Mouse (Mus musculus): Measurements from ENCODE around the gene Sgcb. TPM values are rescaled to one million over a fixed set of nuclear protein-coding genes. Genes with fewer than 3 reads are reported as not detected.
"Not testable (repeated sequence)": the region's sequence is repeated elsewhere in the genome, so short reads cannot be mapped to it uniquely, and the experiment has no call there.

Sgcb gene
- total RNA-seq, 1 experiment from 2014 or later = 5.0 TPM

DNA sequence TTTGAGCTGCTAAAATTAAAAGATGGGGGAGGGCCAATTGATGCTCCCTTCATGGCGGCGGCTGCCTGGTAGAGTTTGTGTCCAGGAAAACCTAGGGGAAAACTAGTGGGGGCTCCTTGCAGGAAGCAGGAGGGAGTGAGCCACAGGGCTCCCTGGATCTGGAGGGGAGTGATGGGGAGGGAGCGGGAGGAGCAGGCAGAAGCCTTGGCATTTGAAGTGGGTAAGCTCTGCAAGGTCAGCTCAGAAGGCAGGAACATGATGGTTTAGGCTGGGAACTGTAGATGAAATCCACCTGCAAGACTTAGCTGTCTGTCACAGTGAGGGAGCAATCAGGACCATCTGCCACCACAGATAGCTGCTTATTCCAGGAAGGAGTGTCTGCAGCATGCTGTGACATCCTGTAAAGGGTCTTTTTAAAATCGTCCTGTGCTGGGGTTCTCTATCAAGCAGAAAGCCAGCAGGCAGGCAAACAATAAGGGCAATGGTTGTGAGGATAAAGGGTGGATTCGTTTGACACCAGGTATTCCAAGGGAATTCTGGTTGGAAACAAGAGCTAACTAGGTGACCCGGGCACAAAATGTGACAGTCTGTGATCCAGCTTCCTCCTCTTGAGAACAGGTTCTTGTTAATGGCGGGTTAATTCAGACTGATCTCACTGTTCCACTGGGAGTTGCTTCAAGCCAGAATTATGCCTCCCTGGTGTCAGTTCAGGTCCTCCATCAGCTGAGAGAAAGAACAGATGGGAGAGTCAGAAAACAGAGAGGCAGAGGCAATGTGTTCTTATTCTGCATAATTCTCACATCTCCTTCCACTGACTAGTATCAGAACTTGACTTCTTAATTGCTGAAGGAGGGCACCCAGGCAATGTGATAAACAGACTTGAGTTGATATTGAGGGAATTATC is 62.1 kb downstream of the Sgcb start:
- no peak for ATAC-seq (replicated peaks; ENCODE audit: low read depth, poor library complexity, severe bottlenecking)

DNA sequence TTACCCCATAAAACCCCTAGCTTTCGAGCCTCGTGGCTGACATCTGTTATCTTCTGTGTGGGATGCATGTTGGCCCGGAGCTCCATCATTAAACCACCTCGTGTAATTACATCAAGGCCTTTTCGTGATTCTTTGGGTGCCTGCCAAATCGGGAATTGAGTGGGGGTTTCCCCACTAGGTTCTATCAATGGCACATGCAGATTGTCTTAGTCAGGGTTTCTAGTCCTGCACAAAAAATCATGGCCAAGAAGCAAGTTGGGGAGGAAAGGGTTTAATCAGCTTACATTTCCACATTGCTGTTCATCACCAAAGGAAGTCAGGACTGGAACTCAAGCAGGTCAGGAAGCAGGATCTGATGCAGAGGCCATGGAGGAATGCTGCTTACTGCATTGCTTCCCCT is 63.6 kb downstream of the Sgcb start:
- ATAC-seq (replicated peaks; ENCODE audit: low read depth, poor library complexity, severe bottlenecking) = not testable (repeated sequence)

Other genes starting within 250 kb of the Sgcb start
- gene Cwh43, start 241.7 kb downstream of the Sgcb start, total RNA-seq (2017) = not detected in 2 replicates
- gene Dcun1d4, start 166.8 kb downstream of the Sgcb start, total RNA-seq (2017) = 3.3 and 5.4 TPM in 2 replicates
- gene Lrrc66, start 15.3 kb downstream of the Sgcb start, total RNA-seq (2017) = 0.92 and 13.7 TPM in 2 replicates
- not detected in 2 replicates for gene Spata18, start 3.6 kb upstream of the Sgcb start, total RNA-seq (2017)

Data from common myeloid progenitor, adult 5-6 weeks (primary cell).